Mouse (Mus musculus) left cerebral cortex, postnatal 36 days (tissue): Measurements from ENCODE around the gene Npas3. TPM values are rescaled to one million over a fixed set of nuclear protein-coding genes. Genes with fewer than 3 reads are reported as not detected.

ENCODE experiments used
- DNase-seq, 2 experiments: peaks; one replicate each; pipeline ENCODE4 v3.0.0; 2021 to 2022; ENCODE audit warnings: low spot score in 2 of 2, mixed read lengths in 1 of 2
- intact Hi-C: fragments of 180-260 bp; cut with DNase I; formaldehyde crosslinking; loops from one replicate; pipeline ENCODE4 v1.15.1; 2025
- total RNA-seq, 2 experiments: library from RNA; stranded (reverse); gene quantifications; 2 replicates each; pipeline ENCODE4 v1.2.3; 2021

Gene Npas3
- total RNA-seq, 2 experiments from 2014 or later: 16.4 to 16.5 TPM

GRCm38 (mm10) chr12:53749375-53749774 lies 500.9 kb downstream of the Npas3 start:
- DNase-seq: no peak
- intact Hi-C loops: no loop called here

GRCm38 (mm10) chr12:53752281-53753072 lies 504.0 kb downstream of the Npas3 start:
- intact Hi-C loops: no loop called here
- no peak for DNase-seq

- DNase-seq: no peak
- intact Hi-C loops: no loop called here
Observed at GRCm38 (mm10) chr12:53753368-53753937, 505.0 kb downstream of the Npas3 start.

- DNase-seq: no peak
- intact Hi-C loops: no loop called here
Observed at GRCm38 (mm10) chr12:53754236-53754635, 505.8 kb downstream of the Npas3 start.

- DNase-seq: no peak
- intact Hi-C loops: no loop called here
Observed at GRCm38 (mm10) chr12:53757631-53758030, 509.2 kb downstream of the Npas3 start.

GRCm38 (mm10) chr12:53758356-53758755 lies 509.9 kb downstream of the Npas3 start:
- intact Hi-C loops: no loop called here
- DNase-seq: no peak

- intact Hi-C loops: no loop called here
- no peak for DNase-seq
Observed at GRCm38 (mm10) chr12:53764143-53764542, 515.7 kb downstream of the Npas3 start.

- intact Hi-C loops: no loop called here
- no peak for DNase-seq
Observed at GRCm38 (mm10) chr12:53768392-53768791, 519.9 kb downstream of the Npas3 start.

GRCm38 (mm10) chr12:53771394-53771936 lies 523.0 kb downstream of the Npas3 start:
- intact Hi-C loops: no loop called here
- no peak for DNase-seq

- intact Hi-C loops: no loop called here
Observed at GRCm38 (mm10) chr12:53781850-53782552, 533.5 kb downstream of the Npas3 start.

GRCm38 (mm10) chr12:53789501-53789900 lies 541.0 kb downstream of the Npas3 start:
- no peak for DNase-seq
- intact Hi-C loops: no loop called here

More at GRCm38 (mm10) chr12:53781850-53782552, 533.5 kb downstream of the Npas3 start:
- no peak for DNase-seq

- intact Hi-C loops: no loop called here
- DNase-seq: no peak
Observed at GRCm38 (mm10) chr12:53794718-53795400, 546.4 kb downstream of the Npas3 start.

GRCm38 (mm10) chr12:53801831-53802230 lies 553.4 kb downstream of the Npas3 start:
- DNase-seq: no peak
- intact Hi-C loops: no loop called here

- intact Hi-C loops: no loop called here
Observed at GRCm38 (mm10) chr12:53802381-53802780, 553.9 kb downstream of the Npas3 start.

GRCm38 (mm10) chr12:53810081-53810480 lies 561.6 kb downstream of the Npas3 start:
- intact Hi-C loops: no loop called here
- no peak for DNase-seq

More at GRCm38 (mm10) chr12:53802381-53802780, 553.9 kb downstream of the Npas3 start:
- DNase-seq: no peak

GRCm38 (mm10) chr12:53814291-53814690 lies 565.8 kb downstream of the Npas3 start:
- intact Hi-C loops: no loop called here
- no peak for DNase-seq

GRCm38 (mm10) chr12:53819982-53820381 lies 571.5 kb downstream of the Npas3 start:
- intact Hi-C loops: no loop called here

GRCm38 (mm10) chr12:53822881-53823280 lies 574.4 kb downstream of the Npas3 start:
- intact Hi-C loops: no loop called here
- DNase-seq: no peak

More at GRCm38 (mm10) chr12:53819982-53820381, 571.5 kb downstream of the Npas3 start:
- no peak for DNase-seq

- no peak for DNase-seq
- intact Hi-C loops: no loop called here
Observed at GRCm38 (mm10) chr12:53825251-53825650, 576.8 kb downstream of the Npas3 start.
